Mouse (Mus musculus): ENCODE measurements around the gene Rrbp1. TPM values are rescaled to one million over a fixed set of nuclear protein-coding genes. Genes with fewer than 3 reads are reported as not detected.

Rrbp1 gene
- polyA plus RNA-seq, 1 experiment from 2014 or later, result 42.1 TPM

- no peak for ATAC-seq (ENCODE audit: low read depth)
- WGBS, result 91% methylated on average over 5 of the region's 5 CpGs
- Histone ChIP-seq H3K9ac (no peak overlapping the region), H3K9me3 (no peaks in the 10 kb centered on the region), H3K36me3 (no peaks in the 10 kb centered on the region), H3K27me3 (no peaks in the 10 kb centered on the region), H3K4me2 (no peak overlapping the region), H3K4me1 (replicated peaks) (peaks cover 33% of the 10 kb centered on the region), H3K27ac (replicated peaks) (no peak overlapping the region), H3K4me3 (no peak overlapping the region)
Observed at GRCm38 (mm10) chr2:144002229-144002984, 8.7 kb downstream of the Rrbp1 start.

GRCm38 (mm10) chr2:143992977-143993376, 18.1 kb downstream of the Rrbp1 start:
- no peak overlapping the region for H3K27ac ChIP-seq (replicated peaks)
- H3K4me1 ChIP-seq (replicated peaks), result peaks cover 14% of the 10 kb centered on the region
- WGBS, result 91% methylated on average over 1 of the region's 1 CpGs
- ATAC-seq (ENCODE audit: low read depth), result no peak
- H3K9ac ChIP-seq, result no peak overlapping the region
- no peaks in the 10 kb centered on the region for H3K27me3 ChIP-seq
- H3K4me3 ChIP-seq, result no peak overlapping the region
- H3K9me3 ChIP-seq, result no peaks in the 10 kb centered on the region
- no peaks in the 10 kb centered on the region for H3K36me3 ChIP-seq
- no peak overlapping the region for H3K4me2 ChIP-seq

- H3K36me3 ChIP-seq, result no peaks in the 10 kb centered on the region
- H3K9ac ChIP-seq, result no peak overlapping the region
- no peak overlapping the region for H3K27ac ChIP-seq (replicated peaks)
- 93% methylated on average over 7 of the region's 7 CpGs for WGBS
- no peak overlapping the region for H3K4me2 ChIP-seq
- peaks cover 14% of the 10 kb centered on the region for H3K4me1 ChIP-seq (replicated peaks)
- H3K4me3 ChIP-seq, result no peak overlapping the region
- H3K27me3 ChIP-seq, result no peaks in the 10 kb centered on the region
- H3K9me3 ChIP-seq, result no peaks in the 10 kb centered on the region
- ATAC-seq (ENCODE audit: low read depth), result no peak
Observed at GRCm38 (mm10) chr2:143991964-143992672, 18.9 kb downstream of the Rrbp1 start.

- ATAC-seq (ENCODE audit: low read depth), result no peak
- Histone ChIP-seq H3K36me3 (no peaks in the 10 kb centered on the region), H3K9ac (no peak overlapping the region), H3K9me3 (no peaks in the 10 kb centered on the region), H3K4me1 (replicated peaks) (peaks cover 14% of the 10 kb centered on the region), H3K27ac (replicated peaks) (no peak overlapping the region), H3K27me3 (no peaks in the 10 kb centered on the region), H3K4me3 (no peak overlapping the region), H3K4me2 (no peak overlapping the region)
- WGBS, result 24% methylated on average over 1 of the region's 1 CpGs
Observed at GRCm38 (mm10) chr2:143990997-143991396, 20.1 kb downstream of the Rrbp1 start.

GRCm38 (mm10) chr2:143988016-143988415, 23.0 kb downstream of the Rrbp1 start:
- no peak for ATAC-seq (ENCODE audit: low read depth)
- Histone ChIP-seq H3K27me3 (no peaks in the 10 kb centered on the region), H3K4me3 (no peak overlapping the region), H3K4me2 (no peak overlapping the region), H3K9me3 (no peaks in the 10 kb centered on the region), H3K27ac (replicated peaks) (no peak overlapping the region), H3K36me3 (peaks cover 5% of the 10 kb centered on the region; the same call in 1 of the 2 replicates), H3K4me1 (replicated peaks) (peaks cover 17% of the 10 kb centered on the region), H3K9ac (no peak overlapping the region)
- 87% methylated on average over 3 of the region's 3 CpGs for WGBS

DNA sequence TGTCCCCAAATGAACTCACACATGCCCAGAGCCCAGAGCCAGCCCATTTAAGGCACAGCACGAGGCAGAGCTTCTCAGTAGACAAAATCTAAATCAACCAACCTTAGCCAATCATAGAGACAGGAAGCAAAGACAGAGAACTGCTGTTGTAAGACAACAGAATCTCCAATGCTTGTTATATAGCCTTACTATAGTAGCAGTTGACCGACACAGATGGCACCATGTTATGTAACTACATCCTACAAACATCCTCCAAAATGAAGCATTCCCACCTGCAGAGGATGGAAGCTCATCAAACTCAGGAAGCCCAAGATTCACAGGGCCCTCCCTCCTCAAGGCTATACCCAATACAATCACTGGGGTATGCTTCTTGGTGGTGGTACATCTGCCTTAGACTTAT, 23.6 kb downstream of the Rrbp1 start:
- Histone ChIP-seq H3K4me2 (no peak overlapping the region), H3K27me3 (no peaks in the 10 kb centered on the region), H3K4me1 (replicated peaks) (peaks cover 17% of the 10 kb centered on the region), H3K9ac (no peak overlapping the region), H3K36me3 (peaks cover 5% of the 10 kb centered on the region; the same call in 1 of the 2 replicates), H3K4me3 (no peak overlapping the region), H3K27ac (replicated peaks) (no peak overlapping the region), H3K9me3 (no peaks in the 10 kb centered on the region)
- ATAC-seq (ENCODE audit: low read depth), result no peak
- WGBS, result 80% methylated on average over 2 of the region's 2 CpGs

- H3K4me1 ChIP-seq (replicated peaks), result peaks cover 3% of the 10 kb centered on the region; the same call in 1 of the 2 replicates
- ATAC-seq (ENCODE audit: low read depth), result no peak
- H3K27me3 ChIP-seq, result no peaks in the 10 kb centered on the region
- peaks cover 5% of the 10 kb centered on the region; the same call in 1 of the 2 replicates for H3K36me3 ChIP-seq
- H3K4me2 ChIP-seq, result no peak overlapping the region
- H3K9ac ChIP-seq, result no peak overlapping the region
- no peaks in the 10 kb centered on the region for H3K9me3 ChIP-seq
- no peak overlapping the region for H3K27ac ChIP-seq (replicated peaks)
- WGBS, result 81% methylated on average over 2 of the region's 2 CpGs
- H3K4me3 ChIP-seq, result no peak overlapping the region
Observed at GRCm38 (mm10) chr2:143983482-143983881, 27.6 kb downstream of the Rrbp1 start.

DNA sequence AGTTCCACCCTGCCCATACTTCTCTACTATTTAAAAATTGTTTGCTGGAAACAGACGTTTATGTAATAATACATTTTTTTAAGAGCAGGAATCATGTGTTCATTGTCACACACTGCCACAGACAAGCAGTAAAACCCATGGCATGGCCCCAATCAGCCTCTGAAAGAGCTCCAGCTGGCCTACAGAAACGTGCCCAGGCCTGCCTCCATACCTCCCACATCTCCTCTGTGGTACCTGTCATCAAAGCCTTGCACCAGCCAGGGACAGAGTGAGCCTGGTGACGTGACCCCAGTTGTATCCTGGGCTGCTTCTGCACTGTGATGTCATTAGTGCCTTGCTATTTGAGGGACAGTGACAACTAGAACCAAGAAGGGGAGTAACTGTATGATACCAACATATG, 28.2 kb downstream of the Rrbp1 start:
- ATAC-seq (ENCODE audit: low read depth), result no peak
- peaks cover 5% of the 10 kb centered on the region; the same call in 1 of the 2 replicates for H3K36me3 ChIP-seq
- no peaks in the 10 kb centered on the region for H3K27me3 ChIP-seq
- no peak overlapping the region for H3K4me3 ChIP-seq
- H3K9ac ChIP-seq, result no peak overlapping the region
- H3K4me1 ChIP-seq (replicated peaks), result peaks cover 3% of the 10 kb centered on the region; the same call in 1 of the 2 replicates
- H3K9me3 ChIP-seq, result no peaks in the 10 kb centered on the region
- H3K4me2 ChIP-seq, result no peak overlapping the region
- 54% methylated on average over 3 of the region's 3 CpGs for WGBS
- H3K27ac ChIP-seq (replicated peaks), result no peak overlapping the region

GRCm38 (mm10) chr2:143982152-143982551, 28.9 kb downstream of the Rrbp1 start:
- no peak overlapping the region for H3K4me2 ChIP-seq
- 83% methylated on average over 4 of the region's 4 CpGs for WGBS
- H3K4me1 ChIP-seq (replicated peaks), result peaks cover 3% of the 10 kb centered on the region; the same call in 1 of the 2 replicates
- no peaks in the 10 kb centered on the region for H3K9me3 ChIP-seq
- no peak overlapping the region for H3K9ac ChIP-seq
- H3K27me3 ChIP-seq, result no peaks in the 10 kb centered on the region
- H3K27ac ChIP-seq (replicated peaks), result no peak overlapping the region
- no peak for ATAC-seq (ENCODE audit: low read depth)
- H3K4me3 ChIP-seq, result no peak overlapping the region
- peaks cover 5% of the 10 kb centered on the region; the same call in 1 of the 2 replicates for H3K36me3 ChIP-seq

DNA sequence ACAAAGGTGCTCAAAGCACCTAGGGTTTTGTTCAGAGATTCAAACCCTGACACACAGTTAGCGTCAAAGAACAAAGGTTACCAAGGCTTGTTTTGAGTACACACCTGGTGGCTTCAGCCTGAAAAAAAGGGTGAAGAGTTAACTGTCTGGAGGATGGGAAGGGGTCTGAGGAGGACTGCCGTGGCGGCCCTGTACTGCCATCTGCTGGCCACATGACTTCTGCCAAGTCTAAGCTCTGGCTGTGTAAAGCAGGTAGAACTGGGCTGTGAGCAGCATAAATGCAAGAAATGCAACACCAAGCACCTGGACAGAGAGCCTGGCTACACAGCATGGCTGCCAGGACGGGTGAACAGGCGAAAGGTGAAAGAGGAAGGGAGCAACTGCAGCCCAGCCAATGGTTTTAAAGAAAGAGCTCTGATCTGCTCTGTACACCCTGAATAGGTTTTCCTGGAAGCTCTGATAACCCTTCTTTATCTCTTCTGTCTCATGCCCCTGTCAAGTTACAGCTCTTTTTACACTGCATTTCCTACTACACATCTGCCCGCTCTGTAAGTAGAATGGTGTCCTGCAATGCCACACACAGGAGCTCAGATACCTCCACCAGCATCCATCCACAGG, 30.2 kb downstream of the Rrbp1 start:
- Histone ChIP-seq H3K27me3 (no peaks in the 10 kb centered on the region), H3K9me3 (no peaks in the 10 kb centered on the region), H3K36me3 (peaks cover 5% of the 10 kb centered on the region; the same call in 1 of the 2 replicates), H3K27ac (replicated peaks) (no peak overlapping the region), H3K4me2 (no peak overlapping the region), H3K4me1 (replicated peaks) (peaks cover 3% of the 10 kb centered on the region; the same call in 1 of the 2 replicates), H3K9ac (no peak overlapping the region), H3K4me3 (no peak overlapping the region)
- WGBS, result 51% methylated on average over 6 of the region's 6 CpGs
- ATAC-seq (ENCODE audit: low read depth), result peak; percentile 90

- WGBS, result 90% methylated on average over 8 of the region's 8 CpGs
- no peaks in the 10 kb centered on the region for H3K4me1 ChIP-seq (replicated peaks)
- peaks cover 8% of the 10 kb centered on the region; the same call in 1 of the 2 replicates for H3K36me3 ChIP-seq
- H3K9me3 ChIP-seq, result no peaks in the 10 kb centered on the region
- H3K27ac ChIP-seq (replicated peaks), result no peak overlapping the region
- H3K27me3 ChIP-seq, result no peaks in the 10 kb centered on the region
- no peak overlapping the region for H3K4me3 ChIP-seq
- no peak overlapping the region for H3K9ac ChIP-seq
- no peak overlapping the region for H3K4me2 ChIP-seq
- ATAC-seq (ENCODE audit: low read depth), result no peak
Observed at GRCm38 (mm10) chr2:143978444-143979147, 32.5 kb downstream of the Rrbp1 start.
